Mouse (Mus musculus) heart, postnatal 10 days (tissue): ENCODE results near the gene Gkn1. TPM values are rescaled to one million over a fixed set of nuclear protein-coding genes. Genes with fewer than 3 reads are reported as not detected.
A peak's percentile ranks its signal among the peaks of the same experiment; 100 is the strongest.

Experiments
- DNase-seq, 2 experiments: peaks; one replicate each; pipeline ENCODE4 v3.0.0; 2021
- intact Hi-C: fragments of 180-260 bp; cut with DNase I; formaldehyde crosslinking; loops from one replicate; pipeline ENCODE4 v1.15.1; 2025
- total RNA-seq, 2 experiments: library from RNA; stranded (reverse); gene quantifications; 2 replicates each; pipeline ENCODE4 v1.2.3; 2021

Gkn1 gene
- total RNA-seq, 2 experiments from 2014 or later: not detected

- no peak for DNase-seq
- intact Hi-C loops: no loop called here
Observed at GRCm38 (mm10) chr6:87328265-87329173, 22.2 kb downstream of the Gkn1 start.

GRCm38 (mm10) chr6:87326932-87327331 lies 23.8 kb downstream of the Gkn1 start:
- intact Hi-C loops: no loop called here

GRCm38 (mm10) chr6:87323381-87323780 lies 27.4 kb downstream of the Gkn1 start:
- DNase-seq: peak in 1 of 2 experiments; percentile 71
- intact Hi-C loops: loop anchor here (1.0 to 5.0 kb wide), 2 partner anchors 156 to 222 kb away; no protein-coding TSS in a partner anchor

More at GRCm38 (mm10) chr6:87326932-87327331, 23.8 kb downstream of the Gkn1 start:
- no peak for DNase-seq

- DNase-seq: no peak
Observed at GRCm38 (mm10) chr6:87318651-87319050, 32.1 kb downstream of the Gkn1 start.

GRCm38 (mm10) chr6:87316966-87317365 lies 33.8 kb downstream of the Gkn1 start:
- intact Hi-C loops: no loop called here
- peak; percentile 53 to 54 for DNase-seq

More at GRCm38 (mm10) chr6:87318651-87319050, 32.1 kb downstream of the Gkn1 start:
- intact Hi-C loops: no loop called here

GRCm38 (mm10) chr6:87312761-87313160 lies 38.0 kb downstream of the Gkn1 start:
- no peak for DNase-seq
- intact Hi-C loops: no loop called here

GRCm38 (mm10) chr6:87304486-87304885 lies 46.3 kb downstream of the Gkn1 start:
- intact Hi-C loops: no loop called here
- DNase-seq: no peak

- intact Hi-C loops: no loop called here
Observed at GRCm38 (mm10) chr6:87302746-87303145, 48.0 kb downstream of the Gkn1 start.

GRCm38 (mm10) chr6:87301991-87302390 lies 48.8 kb downstream of the Gkn1 start:
- DNase-seq: no peak
- intact Hi-C loops: no loop called here

More at GRCm38 (mm10) chr6:87302746-87303145, 48.0 kb downstream of the Gkn1 start:
- DNase-seq: no peak

Other genes with a start within 250 kb of the Gkn1 start
- gene D6Ertd527e, start 246.2 kb downstream of the Gkn1 start, total RNA-seq: not detected
- gene Antxr1, start 15.1 kb downstream of the Gkn1 start, total RNA-seq: 10 to 100 TPM; 32.3 to 33.0 TPM
- gene Gkn2, start 22.4 kb upstream of the Gkn1 start, total RNA-seq: not detected
- gene Gkn3, start 38.0 kb upstream of the Gkn1 start, total RNA-seq: 1 to 10 TPM; 1.1 to 1.7 TPM
- gene Bmp10, start 78.1 kb upstream of the Gkn1 start, total RNA-seq: 100 to 1,000 TPM in 1 of 2 experiments, 10 to 100 TPM in 1; 23.2 to 106 TPM
- gene Arhgap25, start 182.3 kb upstream of the Gkn1 start, total RNA-seq: 1 to 10 TPM; 5.2 to 6.5 TPM
- 1 to 10 TPM in 1 of 2 experiments, under 1 TPM in 1; 0.97 to 1.2 TPM for gene Prokr1, start 239.8 kb upstream of the Gkn1 start, total RNA-seq